16 mouse cellular contexts compared by ENCODE assay signal in the genomic region with DNA sequence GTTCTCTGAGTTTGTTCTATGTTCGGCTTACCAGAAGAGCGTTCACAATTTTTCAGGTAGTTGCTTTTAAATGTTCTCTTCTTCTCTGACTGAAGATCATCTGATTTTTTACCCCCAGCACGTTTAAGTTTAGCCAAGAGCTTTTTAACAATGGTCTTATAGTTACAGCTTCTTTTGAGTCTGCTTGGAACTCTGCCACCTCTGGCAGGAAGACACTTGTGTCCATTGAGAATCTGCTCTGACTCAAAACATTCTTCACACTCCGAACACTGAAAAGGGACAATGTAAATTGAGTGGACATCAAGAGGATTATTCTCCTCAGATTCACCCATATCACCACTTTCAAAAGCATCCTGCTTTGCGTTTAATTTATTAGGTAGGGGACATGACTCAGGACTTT.
"Had no signal": no experiment of that assay in that cellular context is flagged by ENCODE, and none has a peak within 500 bp of the region (broad histone marks: within the 10 kb centered on the region; RNA-seq: fewer than 3 reads in every experiment).

No protein-coding gene starts in this region.

- H3K4me2 ChIP-seq: liver, embryonic 13.5 days; midbrain, embryonic 11.5 days; neural tube, embryonic 12.5 days; neural tube, embryonic 15.5 days had no signal

- ATAC-seq: intestine, embryonic 16.5 days had no signal

- H3K27ac ChIP-seq: liver, embryonic 13.5 days; neural tube, embryonic 12.5 days; neural tube, embryonic 15.5 days had no signal

- DNase-seq: kidney, adult 18-20 months; kidney, adult 9 months; kidney, postnatal 14 days; kidney, postnatal 4 days; liver, embryonic 13.5 days; lung, adult 2 months; lung, postnatal 14 days; lung, postnatal 4 days; right cerebral cortex, adult 18-20 months; spleen, adult 18-20 months; thymus, adult 18-20 months; thymus, postnatal 36 days had no signal

- H3K27me3 ChIP-seq: liver, embryonic 13.5 days; neural tube, embryonic 12.5 days; neural tube, embryonic 15.5 days had no signal

- H3K9me3 ChIP-seq: liver, embryonic 13.5 days; neural tube, embryonic 12.5 days; neural tube, embryonic 15.5 days had no signal

- H3K4me3 ChIP-seq: liver, embryonic 13.5 days; neural tube, embryonic 12.5 days; neural tube, embryonic 15.5 days had no signal

- H3K9ac ChIP-seq: liver, embryonic 13.5 days; neural tube, embryonic 12.5 days; neural tube, embryonic 15.5 days had no signal
